Mouse (Mus musculus): ENCODE data around the gene Tnnt3.
A peak's percentile ranks its signal among the peaks of the same experiment; 100 is the strongest.

The Tnnt3 gene

DNA sequence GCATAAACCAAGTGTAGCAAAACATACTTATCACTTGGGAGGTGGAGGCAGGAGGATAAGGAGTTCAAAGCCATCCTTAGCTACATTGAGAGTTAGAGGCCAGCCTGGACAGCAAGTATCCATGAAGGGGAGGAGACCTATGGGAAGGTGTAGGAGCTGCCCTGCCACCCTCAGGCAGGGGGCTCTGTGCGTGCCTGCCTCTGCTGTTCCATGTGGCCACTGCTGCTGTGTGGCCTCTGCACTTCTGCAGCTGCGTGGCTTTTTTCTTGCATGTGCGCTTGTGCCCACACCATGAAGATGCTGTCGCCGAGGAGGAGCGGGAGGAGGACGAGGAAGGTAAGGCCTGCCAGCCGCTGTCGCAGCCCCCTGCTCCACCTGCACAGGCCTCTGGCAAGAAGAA is 8.8 kb downstream of the Tnnt3 start:
- no peak for DNase-seq (ENCODE audit: low spot score in 2 of 2)

DNA sequence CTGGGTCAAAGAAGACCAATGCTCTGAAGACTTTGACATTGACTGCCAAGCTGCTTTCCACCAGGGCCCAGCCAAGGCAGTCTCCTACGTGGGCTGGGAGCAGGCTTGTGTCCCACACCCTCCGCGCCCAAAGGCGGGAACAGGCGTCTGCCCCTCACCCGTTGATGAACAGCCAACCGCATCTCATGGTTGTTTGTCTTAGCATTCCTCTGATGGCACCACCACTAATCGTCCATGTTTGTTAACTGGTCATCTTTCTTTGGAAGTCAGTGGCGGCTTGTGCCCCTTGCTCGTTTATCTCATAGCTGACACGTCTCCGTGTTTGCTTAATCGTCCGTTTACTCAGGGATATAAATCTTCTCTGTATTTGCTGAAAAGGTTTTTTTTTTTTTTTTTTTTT is 10.9 kb downstream of the Tnnt3 start:
- no peak for DNase-seq (ENCODE audit: low spot score in 2 of 2)

DNA sequence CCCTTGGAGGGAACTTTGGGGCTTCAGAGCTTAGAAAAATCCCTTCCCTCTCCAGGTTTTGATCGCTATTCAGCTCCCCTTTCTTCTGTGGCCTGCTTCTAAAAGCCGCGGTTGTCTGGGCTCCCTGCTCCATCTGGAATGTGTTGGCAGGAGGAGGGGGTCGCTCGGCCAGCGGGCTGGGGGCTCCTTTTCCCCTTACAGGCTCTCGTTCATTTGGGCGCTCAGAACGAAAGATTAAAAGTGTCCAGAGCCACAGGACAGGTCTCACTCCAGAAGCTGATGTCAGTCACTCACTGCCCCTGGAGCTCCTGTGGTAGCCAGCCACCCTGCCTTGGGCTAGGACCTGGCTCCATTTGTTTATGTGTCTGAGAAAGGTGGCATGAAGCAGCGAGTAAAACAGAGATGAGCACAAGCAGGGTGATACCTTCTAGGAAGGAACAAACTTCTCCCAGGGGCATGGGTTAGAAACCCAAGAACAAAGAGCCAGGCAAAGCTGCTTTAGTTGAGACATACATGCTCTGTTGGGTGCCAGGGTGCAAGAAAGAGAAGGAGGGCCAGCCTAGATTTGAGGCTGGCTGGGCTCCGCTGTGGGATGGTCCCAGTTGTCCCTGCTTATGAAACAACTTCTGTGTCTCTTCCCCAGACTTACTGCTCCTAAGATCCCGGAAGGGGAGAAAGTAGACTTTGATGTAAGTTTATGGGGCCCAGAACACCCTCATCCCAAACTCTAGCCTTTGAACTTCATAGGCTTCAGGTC is 11.6 kb downstream of the Tnnt3 start:
- no peak for DNase-seq (ENCODE audit: low spot score in 2 of 2)

DNA sequence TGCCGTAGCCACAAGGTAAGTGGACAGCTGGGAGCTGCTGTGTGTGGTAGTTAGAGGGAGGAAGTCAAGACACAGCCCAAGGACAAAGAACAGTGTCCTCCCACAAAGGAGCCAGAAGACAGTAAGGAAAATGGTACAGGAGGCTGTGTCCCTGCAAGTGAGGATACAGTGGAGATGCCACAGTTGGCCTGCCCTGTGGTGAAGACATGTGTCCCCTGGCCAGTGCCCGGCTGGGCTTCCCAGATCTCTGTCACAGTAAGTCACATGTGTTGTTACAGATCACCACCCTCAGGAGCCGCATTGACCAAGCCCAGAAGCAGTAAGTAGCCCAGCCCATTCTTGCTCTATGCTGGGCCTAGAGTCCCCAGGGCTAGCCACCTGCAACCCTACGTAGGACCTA is 15.4 kb downstream of the Tnnt3 start:
- no peak for DNase-seq (ENCODE audit: low spot score in 2 of 2)

DNA sequence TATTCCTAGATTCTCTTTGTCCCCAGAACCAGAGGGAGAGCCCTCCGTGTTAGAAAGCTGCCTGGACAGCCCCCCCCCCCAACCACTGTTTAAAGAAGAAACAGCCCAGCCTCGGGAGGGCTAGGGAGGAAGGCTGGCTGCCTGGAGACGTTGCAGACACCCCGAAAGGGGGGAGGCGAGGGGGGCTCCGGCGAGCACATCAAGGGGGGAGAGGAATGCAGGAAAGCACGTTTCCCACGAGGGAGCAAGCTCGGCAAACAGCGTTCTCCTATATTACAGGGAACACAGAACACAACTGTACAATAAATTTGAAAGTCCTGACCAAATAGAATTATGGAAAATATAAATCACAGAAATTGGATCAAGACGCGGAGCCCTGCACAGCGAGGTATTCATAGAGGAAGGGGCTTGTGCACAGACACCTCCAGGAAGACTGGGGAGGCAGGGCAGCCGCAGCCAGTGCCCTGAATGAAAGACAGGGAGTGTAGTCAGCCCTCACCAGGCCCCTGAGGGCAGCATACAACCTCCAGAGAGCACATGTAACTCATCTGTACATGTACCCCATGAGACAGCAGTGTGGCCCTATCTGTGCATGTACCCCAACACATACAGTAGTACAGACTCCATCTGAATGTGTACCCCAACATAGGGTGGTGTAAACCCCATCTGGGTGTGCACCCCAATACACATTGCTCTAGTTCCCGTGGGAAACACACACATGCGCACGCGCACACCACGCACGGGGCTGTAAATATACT is 17.8 kb downstream of the Tnnt3 start:
- no peak for DNase-seq (ENCODE audit: low spot score in 2 of 2)

DNA sequence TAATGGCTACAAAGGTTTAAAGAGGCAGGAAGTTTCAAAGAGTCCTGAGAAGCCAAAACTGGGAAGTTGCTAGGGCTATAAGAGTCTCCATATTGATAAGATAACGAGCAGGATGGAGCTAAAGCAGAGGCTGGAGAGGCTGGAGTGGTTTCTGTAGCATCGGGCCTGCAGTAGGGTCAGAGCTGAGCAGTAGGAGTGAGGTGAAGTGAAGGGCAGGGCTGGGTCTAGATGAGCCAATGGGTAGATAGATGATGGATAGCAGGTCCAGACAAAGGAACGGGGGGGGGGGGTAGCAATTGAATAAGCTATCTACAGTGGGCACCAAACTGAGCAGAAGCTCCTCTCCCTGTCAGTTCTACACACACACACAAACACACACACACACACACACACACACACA is 18.9 kb downstream of the Tnnt3 start:
- no peak for DNase-seq (ENCODE audit: low spot score in 2 of 2)

DNA sequence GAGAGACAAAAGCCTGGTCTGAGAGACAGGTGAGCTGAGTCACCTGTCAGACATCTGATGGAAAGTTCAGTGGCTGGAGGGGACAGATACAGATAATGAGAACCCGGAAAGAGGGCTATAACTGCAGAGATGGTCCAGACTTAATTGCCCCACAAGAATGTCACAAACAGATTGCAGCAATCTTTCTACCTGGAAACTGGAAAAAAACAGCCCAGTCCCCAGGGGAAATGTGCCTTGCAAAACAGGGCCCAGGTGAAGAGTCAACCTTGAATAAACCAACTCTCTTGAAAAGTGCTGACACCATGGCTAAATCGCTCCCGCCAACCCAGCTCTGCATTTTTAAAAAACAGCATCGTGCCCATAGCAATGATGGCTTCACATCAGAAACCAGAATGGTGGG is 21.7 kb downstream of the Tnnt3 start:
- no peak for DNase-seq (ENCODE audit: low spot score in 2 of 2)

DNA sequence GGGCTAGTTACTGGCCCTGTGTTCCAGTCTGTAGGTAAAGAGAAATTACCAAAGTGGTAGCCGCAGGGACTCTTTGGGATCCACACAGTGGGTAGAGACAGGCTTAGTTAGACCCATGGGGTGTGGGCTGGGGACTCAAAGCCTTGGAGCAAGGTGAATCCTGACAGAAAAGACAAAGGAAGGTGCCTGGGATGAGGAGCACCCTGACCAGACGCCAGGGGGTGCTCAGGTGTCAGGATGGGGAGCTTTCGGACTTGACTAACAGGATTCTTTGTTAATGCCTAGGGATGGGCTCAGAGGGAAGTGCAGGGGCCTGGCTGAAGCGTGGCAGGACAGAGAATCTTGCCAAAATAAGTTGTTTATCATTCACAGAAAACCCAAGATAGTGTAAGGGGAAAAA is 23.7 kb downstream of the Tnnt3 start:
- peak in 1 of 2 experiments; percentile 41 for DNase-seq (ENCODE audit: low spot score in 2 of 2)

DNA sequence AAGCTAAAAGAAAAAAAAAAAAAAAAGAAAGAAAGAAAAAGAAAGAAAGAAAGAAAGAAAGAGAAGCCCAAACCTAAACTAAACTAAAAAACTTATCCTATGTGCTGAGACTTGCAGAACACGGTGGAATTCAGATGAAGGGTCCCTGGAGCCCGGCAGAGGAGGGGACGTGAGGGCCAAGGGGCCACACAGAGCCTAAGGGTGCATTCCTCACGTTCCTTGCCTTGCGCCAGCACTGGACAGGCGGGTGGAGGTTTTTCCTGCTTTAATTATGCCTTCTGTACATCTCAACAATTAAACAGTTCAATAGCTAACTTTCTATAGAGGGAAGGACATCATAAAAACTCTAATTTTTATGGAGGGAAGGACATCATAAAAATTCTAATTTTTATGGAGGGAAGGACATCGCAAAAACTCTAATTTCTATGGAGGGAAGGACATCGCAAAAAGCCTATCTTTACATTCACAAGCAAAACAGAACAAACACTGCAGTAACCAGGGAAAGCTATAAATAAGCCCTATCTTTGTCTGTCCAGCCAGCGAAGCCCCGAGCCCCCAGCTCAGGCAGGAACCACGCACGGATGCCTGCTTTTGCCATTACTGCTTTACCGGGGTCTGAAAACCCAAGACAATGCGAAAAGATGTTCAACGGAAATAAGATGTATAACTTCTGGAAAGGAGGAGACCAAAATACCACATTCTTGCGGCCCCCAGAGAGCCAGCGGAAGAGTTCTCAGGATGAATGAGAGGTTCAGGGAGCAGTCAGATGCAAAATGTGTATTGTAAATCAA is 24.8 kb downstream of the Tnnt3 start:
- DNase-seq (ENCODE audit: low spot score in 2 of 2), result no peak

DNA sequence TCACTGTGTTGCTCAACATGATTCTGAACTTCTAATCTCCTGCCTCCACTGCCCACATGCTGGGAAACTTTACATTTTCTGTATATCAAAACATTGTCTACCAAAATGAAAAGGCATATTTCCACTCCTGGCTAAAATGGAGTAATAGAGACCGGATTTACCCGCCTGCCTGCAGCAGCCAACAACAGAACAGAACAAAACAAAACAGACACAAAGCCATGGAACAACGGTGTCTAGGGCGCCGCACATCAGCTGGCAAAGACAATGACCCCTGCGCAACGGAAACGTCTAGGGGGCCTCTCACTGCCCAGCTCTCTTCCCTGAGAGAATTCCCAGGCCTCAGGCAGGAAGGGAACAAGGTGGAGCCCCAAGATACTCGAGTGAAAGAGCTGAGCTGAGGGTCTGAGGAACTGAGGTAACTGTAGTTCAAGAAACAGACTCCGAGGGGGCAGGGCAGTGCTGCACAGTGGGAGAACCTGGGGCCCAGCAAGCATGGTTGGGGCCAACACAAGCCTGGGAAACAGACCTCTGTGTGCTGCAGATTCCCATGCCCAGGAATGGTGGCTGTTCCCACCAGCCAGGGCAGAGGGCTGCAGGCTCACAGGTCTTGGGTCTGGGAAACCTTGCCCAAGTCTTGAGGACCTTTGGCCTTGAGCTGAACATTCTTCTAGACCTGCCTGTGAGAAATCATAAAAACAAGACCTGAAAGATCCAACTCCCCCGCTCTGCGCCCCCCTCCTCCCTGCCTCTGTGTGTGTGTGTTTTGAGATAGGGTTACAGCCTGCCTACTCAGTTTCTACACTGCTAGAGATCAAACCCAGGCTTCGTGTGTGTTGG is 26.9 kb downstream of the Tnnt3 start:
- no peak for DNase-seq (ENCODE audit: low spot score in 2 of 2)

DNA sequence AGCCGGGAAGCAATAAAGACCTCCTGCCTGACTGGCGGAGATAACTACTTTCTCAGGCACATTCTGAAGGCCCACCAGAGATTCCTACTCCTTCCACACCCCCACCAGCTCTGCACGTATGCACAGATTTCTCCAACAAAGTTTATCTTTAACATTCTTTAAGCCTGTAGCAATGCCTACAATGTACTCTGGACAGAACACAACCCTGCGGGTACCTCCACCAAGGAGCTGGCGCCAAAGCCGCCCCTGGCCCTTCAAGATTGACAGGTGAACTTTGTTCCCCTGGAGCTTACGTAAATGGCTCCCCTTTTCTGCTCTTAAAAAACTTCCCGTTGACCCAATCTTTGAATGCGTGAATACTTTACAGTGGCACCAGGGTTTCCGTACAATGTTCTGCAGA is 30.7 kb downstream of the Tnnt3 start:
- DNase-seq (ENCODE audit: low spot score in 2 of 2), result no peak

DNA sequence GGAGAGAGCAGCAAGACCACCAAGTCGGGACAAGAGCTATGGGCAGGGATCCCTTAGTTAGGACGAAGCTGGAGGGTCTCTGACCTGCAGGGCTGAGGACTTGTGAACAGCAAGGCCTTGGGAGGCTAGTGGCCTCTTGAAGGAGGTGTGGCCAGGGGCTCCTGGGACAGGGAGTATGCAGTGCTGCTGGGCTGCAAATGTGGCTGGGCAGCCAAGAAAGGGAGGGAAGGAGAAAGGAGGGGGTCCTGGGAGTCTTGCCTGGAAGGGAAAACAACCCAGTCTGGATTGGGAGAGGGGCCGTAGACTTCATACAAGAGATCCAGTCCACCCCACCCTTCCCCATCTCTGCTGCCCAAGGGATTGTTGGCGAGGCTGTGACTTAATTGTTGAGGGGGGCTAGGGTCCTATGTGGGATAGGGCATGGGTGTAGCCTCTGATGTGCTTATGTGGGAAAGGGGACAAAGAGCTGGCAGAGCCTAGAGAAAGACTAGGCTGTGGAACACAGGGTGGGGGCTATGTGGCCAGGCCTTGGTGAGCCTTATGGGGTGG is 33.4 kb downstream of the Tnnt3 start:
- no peak for DNase-seq (ENCODE audit: low spot score in 2 of 2)

DNA sequence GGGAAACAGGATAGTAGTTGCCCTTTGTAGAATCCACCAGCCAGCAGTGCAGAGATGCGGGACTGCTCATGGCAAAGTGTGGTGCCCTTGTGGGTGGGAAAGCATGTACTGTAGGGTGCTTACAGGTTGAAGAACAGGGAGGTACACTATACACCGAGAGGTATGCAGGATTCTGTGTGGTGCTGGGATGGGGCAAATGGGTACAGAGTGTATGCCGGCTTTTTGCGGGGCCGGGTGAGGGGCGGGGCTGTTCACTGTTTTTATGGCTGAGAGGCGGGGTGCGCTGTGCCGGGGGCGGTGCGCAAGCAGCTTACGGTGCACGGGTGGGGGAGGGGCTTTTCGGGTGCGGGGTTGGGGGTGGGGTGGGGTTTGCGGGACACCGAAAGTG is 34.0 kb downstream of the Tnnt3 start, which contains the start of gene Mrpl23:
Gene Mrpl23 (plus strand): TSS at position 16 of the 388 bp plus-strand sequence.
- peak in 1 of 2 experiments; percentile 23 for DNase-seq (ENCODE audit: low spot score in 2 of 2)

DNA sequence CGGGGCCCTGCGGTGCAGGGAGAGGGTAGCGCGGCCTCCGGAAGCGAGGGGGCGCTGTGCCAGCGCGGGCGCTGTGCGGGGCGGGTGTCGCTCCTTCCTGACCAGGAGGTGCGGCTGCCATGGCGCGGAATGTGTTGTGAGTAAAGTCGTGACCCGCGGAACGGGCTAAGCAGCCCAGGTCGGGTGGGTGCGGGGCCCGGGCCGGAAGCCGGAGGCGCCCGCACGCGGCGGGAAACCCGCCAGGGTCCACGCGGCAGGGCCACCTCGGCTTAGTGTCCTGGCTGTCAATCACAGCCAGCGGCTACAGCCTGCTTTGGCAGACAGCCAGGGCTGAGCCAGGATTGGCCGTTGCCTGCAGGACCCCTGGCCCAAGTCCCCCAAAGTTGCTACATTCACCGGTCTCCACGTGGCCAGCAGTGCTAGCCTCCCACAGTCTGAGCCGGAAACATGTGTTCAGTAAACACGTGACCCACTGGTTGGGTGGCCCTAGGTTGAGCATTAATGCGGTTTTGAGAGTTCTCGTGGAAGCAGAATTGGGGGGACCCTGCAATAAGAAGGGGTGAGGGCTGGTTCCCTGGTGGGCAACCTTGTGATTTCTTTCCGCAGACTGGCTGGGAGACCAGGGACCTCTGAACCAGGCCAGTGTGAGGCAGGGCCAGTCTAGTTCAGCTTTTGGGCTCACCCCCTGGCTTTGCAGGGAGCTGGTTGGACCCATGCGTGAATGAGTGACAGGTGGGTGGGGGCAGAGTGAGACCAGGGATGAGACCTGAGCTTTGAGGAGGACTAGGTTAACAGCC is 34.6 kb downstream of the Tnnt3 start:
- peak; percentile 77 to 83 for DNase-seq (ENCODE audit: low spot score in 2 of 2)

DNA sequence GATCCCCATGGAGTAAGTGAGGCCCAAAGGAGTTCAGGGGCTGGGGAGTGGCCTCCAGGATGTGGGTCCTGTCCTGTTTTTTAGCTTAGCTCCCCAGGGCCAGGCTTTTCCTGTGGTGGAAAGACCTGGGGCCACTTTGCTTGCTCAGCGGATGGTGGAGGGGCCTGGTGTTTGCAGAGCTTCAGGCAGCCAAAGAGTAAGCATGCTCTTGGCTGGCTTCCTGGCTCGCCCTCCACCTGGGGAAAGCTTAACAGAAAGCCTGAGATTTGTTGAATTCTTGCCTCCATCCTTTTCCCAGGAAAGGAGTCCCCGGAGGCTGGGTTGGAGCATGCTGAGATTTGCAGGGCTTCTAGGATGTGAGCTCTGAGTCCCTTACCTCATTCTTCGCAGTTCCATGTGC is 36.5 kb downstream of the Tnnt3 start:
- DNase-seq (ENCODE audit: low spot score in 2 of 2), result no peak

DNA sequence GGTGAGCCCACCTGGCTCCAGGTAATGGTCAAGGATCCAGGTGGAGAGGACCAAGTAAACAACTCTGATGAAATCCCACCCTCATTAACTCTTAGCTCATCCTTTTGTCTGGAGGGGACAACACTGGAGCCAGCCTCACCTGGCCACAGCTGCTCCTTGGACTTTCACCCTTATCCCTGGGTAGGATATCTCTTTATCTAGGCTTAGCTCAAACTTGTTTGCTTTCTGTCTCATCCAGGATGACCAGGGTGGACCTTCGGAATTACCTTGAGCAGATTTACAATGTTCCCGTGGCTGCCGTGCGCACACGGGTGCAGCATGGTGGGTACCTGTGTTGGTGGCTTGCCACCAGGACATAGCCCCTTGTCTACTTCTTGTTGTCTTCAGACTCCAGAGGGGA is 37.2 kb downstream of the Tnnt3 start:
- no peak for DNase-seq (ENCODE audit: low spot score in 2 of 2)

DNA sequence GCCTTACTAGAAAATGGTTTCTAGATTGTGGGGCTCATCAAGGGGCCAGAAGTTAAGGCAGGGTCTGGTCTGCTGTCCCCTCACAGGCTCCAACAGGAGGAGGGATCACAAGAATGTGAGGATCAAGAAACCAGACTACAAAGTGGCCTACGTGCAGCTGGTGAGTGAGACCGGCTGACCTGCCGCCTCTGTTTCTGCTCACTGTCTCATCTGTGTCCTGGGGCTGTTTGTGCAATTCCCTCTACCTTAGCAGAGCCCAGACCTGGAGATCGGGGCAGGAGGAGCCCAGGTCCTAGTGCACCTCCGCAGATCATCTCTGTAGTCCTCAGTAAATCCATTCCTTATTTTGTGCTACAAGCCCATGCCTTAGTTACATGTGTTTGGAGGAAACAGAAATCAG is 38.5 kb downstream of the Tnnt3 start:
- no peak for DNase-seq (ENCODE audit: low spot score in 2 of 2)

DNA sequence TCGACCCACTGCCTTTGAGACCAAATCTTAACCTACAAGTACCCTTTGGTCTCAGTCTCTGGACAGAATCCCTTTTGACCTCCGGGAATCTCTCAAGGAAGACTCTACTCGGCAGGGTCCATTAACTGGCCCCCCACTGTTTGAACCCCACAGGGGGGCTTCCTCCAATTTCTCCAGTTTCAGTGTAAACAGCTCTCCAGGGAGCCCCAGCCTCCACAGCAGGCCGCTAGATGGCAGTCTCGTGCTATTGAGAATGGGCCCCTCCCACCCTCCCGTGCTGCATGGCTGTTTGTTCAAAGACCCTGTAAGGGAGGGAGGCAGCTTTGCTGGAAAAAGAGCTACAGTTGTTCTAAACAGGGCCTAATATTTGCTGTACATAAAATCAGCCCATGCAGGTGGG is 39.2 kb downstream of the Tnnt3 start:
- peak; percentile 43 to 44 for DNase-seq (ENCODE audit: low spot score in 2 of 2)

DNA sequence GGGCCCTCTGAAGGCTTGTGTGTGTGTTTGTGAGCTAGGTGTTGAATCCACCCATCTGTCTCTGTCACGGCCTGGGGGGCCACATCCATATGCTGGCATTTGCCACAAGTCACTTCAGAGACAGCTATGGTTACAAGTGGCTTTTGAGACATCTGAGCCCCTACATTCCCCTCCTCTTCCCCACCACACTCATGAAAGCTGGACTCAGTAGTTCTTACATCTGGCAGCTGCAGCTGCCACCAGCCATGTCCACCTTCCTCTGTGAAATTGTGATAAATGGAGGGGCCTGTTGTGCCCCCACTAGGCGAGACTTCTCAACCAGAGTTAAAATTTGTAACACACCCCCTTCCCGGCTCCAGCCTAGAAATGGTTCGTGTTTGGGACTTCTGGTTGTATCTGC is 39.7 kb downstream of the Tnnt3 start:
- DNase-seq (ENCODE audit: low spot score in 2 of 2), result no peak

DNA sequence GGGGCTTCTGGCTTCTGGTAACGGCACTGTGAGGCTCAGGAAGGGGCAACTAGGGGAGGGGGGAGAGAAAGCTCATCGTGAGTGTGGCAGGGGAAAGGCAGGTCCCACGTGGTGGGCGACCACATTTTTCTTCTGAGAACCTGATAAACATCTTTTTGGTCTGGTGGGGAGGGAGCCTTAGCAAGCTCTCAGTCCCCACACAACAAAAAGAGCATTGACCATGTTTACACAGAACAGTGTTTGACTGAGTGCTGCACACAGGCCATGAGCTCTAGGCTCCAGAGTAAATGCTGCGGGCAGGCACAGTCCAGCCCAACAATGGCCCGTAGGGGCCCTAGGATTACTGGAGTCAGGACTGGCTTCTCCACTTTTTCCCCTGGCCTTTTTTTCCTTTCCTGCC is 40.1 kb downstream of the Tnnt3 start:
- DNase-seq (ENCODE audit: low spot score in 2 of 2), result no peak

DNA sequence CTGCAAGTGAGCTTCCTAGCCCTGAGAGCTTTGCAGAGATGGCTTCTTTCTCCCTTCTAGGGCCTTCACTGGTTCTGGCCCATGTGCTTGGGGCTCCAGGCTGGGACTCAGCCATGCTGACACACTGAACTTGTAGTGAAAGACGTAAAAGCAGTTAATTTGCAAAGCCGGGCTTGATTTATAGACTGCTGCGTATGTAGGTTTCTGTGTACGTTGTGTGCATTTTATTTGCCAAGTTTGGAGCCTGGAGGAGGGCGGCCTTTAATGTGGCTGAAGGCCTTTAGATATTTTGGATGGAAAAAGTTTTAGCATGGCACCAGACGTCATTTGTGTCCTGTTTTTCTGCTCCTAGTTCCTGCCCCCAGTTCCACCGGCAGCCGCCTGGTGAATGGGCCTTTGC is 41.2 kb downstream of the Tnnt3 start:
- DNase-seq (ENCODE audit: low spot score in 2 of 2), result no peak

All from urinary bladder, postnatal 36 days (tissue).